Comparison of ENCODE assay signal across 14 mouse cellular contexts in the genomic region with DNA sequence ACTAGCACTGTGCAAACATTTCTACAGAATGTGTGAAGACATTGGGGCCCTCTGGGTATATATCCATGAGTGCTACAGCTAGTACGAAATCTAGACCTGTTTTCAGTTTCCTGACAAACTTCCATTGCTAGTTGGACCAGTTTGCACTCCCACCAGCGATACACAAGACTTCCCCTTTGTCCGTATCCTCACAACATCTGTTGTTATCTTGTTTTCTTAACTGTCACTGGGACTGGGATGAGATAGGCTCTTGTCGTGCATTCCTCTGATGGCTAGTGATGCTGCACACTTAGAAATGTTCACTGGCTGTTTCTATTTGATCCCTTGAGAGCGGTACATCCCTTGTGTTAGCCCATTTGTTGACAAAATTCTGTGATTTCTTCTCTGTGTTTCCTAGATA.
"Had no signal": no experiment of that assay in that cellular context is flagged by ENCODE, and none has a peak within 500 bp of the region (broad histone marks: within the 10 kb centered on the region; RNA-seq: fewer than 3 reads in every experiment).

No protein-coding gene starts in this region.

- H3K4me3 ChIP-seq: layer of hippocampus, adult 2 months; limb, embryonic 10.5 days; limb, embryonic 13.5 days; liver, embryonic 12.5 days; midbrain, embryonic 13.5 days had no signal

- H3K9me3 ChIP-seq: limb, embryonic 10.5 days; limb, embryonic 13.5 days; midbrain, embryonic 13.5 days had no signal

- H3K27me3 ChIP-seq: limb, embryonic 13.5 days; liver, embryonic 12.5 days; midbrain, embryonic 13.5 days had no signal

- H3K9ac ChIP-seq: limb, embryonic 13.5 days; liver, embryonic 12.5 days; lung, embryonic 14.5 days; midbrain, embryonic 13.5 days had no signal

- ATAC-seq: intestine, embryonic 16.5 days; liver, embryonic 12.5 days; midbrain, embryonic 13.5 days had no signal

- DNase-seq: kidney, adult 18-20 months; kidney, adult 9 months; kidney, postnatal 14 days; layer of hippocampus, adult 9-11 months; liver; lung, embryonic 14.5 days; thymus, adult 18-20 months; thymus, postnatal 36 days had no signal

- H3K36me3 ChIP-seq: limb, embryonic 10.5 days; limb, embryonic 13.5 days; liver, embryonic 12.5 days; midbrain, embryonic 13.5 days had no signal

- H3K4me2 ChIP-seq: limb, embryonic 13.5 days; liver, embryonic 12.5 days; lung, embryonic 14.5 days; midbrain, embryonic 13.5 days had no signal

- H3K27ac ChIP-seq: layer of hippocampus, adult 2 months; limb, embryonic 10.5 days; limb, embryonic 13.5 days; liver, embryonic 12.5 days; midbrain, embryonic 13.5 days had no signal
